Mouse (Mus musculus): Measurements from ENCODE around the gene Sigirr.

The Sigirr gene

GRCm38 (mm10) chr7:141099911-141100691 is at the start of gene Sigirr:
Gene Sigirr (minus strand): TSS chr7:141100572.
- DNase-seq (ENCODE audit: low spot score) = no peak

- no peak for DNase-seq (ENCODE audit: low spot score)
Measured at GRCm38 (mm10) chr7:141148639-141149038, 48.3 kb upstream of the Sigirr start.

- no peak for DNase-seq (ENCODE audit: low spot score)
Measured at GRCm38 (mm10) chr7:141147044-141147443, 46.7 kb upstream of the Sigirr start.

- no peak for DNase-seq (ENCODE audit: low spot score)
Measured at GRCm38 (mm10) chr7:141146043-141146595, 45.7 kb upstream of the Sigirr start.

GRCm38 (mm10) chr7:141145403-141145802 is 45.0 kb upstream of the Sigirr start:
- no peak for DNase-seq (ENCODE audit: low spot score)

- no peak for DNase-seq (ENCODE audit: low spot score)
Measured at GRCm38 (mm10) chr7:141144650-141145049, 44.3 kb upstream of the Sigirr start.

- peak; percentile 48 for DNase-seq (ENCODE audit: low spot score)
Measured at GRCm38 (mm10) chr7:141143861-141144260, 43.5 kb upstream of the Sigirr start.

GRCm38 (mm10) chr7:141143112-141143511 is 42.7 kb upstream of the Sigirr start:
- no peak for DNase-seq (ENCODE audit: low spot score)

GRCm38 (mm10) chr7:141141326-141141725 is 41.0 kb upstream of the Sigirr start:
- DNase-seq (ENCODE audit: low spot score) = no peak

- no peak for DNase-seq (ENCODE audit: low spot score)
Measured at GRCm38 (mm10) chr7:141131904-141132755, 31.8 kb upstream of the Sigirr start.

GRCm38 (mm10) chr7:141131024-141131820 is 30.9 kb upstream of the Sigirr start:
- DNase-seq (ENCODE audit: low spot score) = peak; percentile 86

- no peak for DNase-seq (ENCODE audit: low spot score)
Measured at GRCm38 (mm10) chr7:141123517-141123856, 23.1 kb upstream of the Sigirr start.

GRCm38 (mm10) chr7:141122689-141123516 is 22.5 kb upstream of the Sigirr start:
- DNase-seq (ENCODE audit: low spot score) = peak; percentile 94

GRCm38 (mm10) chr7:141122245-141122644 is 21.9 kb upstream of the Sigirr start, which contains the start of gene Ptdss2:
Gene Ptdss2 (plus strand): TSS chr7:141122382.
- no peak for DNase-seq (ENCODE audit: low spot score)

GRCm38 (mm10) chr7:141121051-141121531 is 20.7 kb upstream of the Sigirr start:
- DNase-seq (ENCODE audit: low spot score) = no peak

GRCm38 (mm10) chr7:141120605-141121004 is 20.2 kb upstream of the Sigirr start:
- DNase-seq (ENCODE audit: low spot score) = no peak

GRCm38 (mm10) chr7:141119487-141119886 is 19.1 kb upstream of the Sigirr start:
- DNase-seq (ENCODE audit: low spot score) = no peak

GRCm38 (mm10) chr7:141117636-141118035 is 17.3 kb upstream of the Sigirr start, which contains the start of gene Ano9:
Gene Ano9 (minus strand): TSS chr7:141117806.
- DNase-seq (ENCODE audit: low spot score) = no peak

- no peak for DNase-seq (ENCODE audit: low spot score)
Measured at GRCm38 (mm10) chr7:141115874-141116273, 15.5 kb upstream of the Sigirr start.

- DNase-seq (ENCODE audit: low spot score) = no peak
Measured at GRCm38 (mm10) chr7:141103161-141103560, 2.8 kb upstream of the Sigirr start.

- no peak for DNase-seq (ENCODE audit: low spot score)
Measured at GRCm38 (mm10) chr7:141097177-141097576, 3.2 kb downstream of the Sigirr start.

Data from ovary, adult 18-20 months (tissue).